Mouse (Mus musculus) gastrocnemius, postnatal 25 days (tissue): ENCODE results near the gene A530032D15Rik. TPM values are rescaled to one million over a fixed set of nuclear protein-coding genes. Genes with fewer than 3 reads are reported as not detected.
"Not testable (repeated sequence)": the region's sequence is repeated elsewhere in the genome, so short reads cannot be mapped to it uniquely, and the experiment has no call there.

Experiments used
- DNase-seq: peaks from one replicate; pipeline ENCODE4 v3.0.0; 2022
- total RNA-seq, 2 experiments: library from RNA; stranded (reverse); gene quantifications; 1 replicate in 1 of 2; 2 replicates in 1 of 2; pipeline ENCODE4 v1.2.3; 2021

The A530032D15Rik gene
- total RNA-seq, 2 experiments from 2014 or later = not detected

DNA sequence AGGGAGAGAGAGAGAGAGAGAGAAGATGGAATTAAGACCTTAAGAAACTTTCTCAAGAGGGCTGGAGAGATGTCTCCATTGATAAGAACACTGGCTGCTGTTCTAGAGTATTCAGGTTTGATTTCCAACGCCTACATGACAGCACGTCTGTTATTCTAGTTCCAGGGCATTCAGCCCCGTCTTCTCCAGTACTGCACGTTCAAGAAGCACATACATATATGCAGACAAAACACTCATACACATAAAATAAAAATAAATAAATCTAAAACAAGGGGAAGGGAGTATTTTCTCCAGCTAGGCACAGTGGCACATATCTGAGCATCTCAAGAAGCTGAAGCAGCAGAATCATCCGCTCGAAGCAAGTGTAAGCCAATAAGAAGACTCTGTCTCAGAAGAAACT lies 73.9 kb downstream of the A530032D15Rik start:
- not testable (repeated sequence) for DNase-seq

DNA sequence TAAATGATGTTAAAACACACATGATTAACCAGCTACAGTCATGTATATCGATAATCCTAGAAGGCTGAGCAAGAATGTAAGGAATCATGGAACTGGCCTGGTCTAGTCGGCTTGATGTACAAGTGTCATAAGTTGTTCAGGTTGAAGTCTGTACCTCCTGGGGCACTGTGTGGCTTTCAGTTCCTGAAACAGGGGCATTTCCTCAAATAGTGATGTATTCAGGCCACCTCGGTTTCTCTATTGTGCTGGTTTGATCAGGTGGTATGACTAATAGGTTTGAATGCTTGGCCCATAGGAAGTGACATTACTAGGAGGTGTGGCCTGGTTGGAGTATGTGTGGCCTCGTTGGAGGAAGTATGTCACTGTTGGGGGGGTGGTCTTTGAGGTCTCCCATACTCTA lies 75.3 kb downstream of the A530032D15Rik start:
- DNase-seq = not testable (repeated sequence)

DNA sequence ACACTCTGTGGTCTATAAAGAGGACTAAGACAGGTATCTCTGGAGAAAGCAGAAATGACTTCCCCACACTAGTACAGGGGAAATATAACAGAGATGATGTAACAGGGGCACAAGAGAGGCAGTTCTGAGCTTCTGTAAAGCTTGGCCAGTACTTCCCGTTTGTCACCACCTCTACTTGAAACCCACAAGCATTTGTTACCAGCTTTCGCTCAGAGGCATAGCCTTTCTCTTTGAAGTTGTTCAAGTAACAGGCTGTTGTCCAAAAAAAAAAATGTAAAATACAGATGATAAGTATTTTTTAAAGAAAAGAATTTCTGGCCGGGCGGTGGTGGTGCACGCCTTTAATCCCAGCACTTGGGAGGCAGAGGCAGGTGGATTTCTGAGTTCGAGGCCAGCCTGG lies 76.0 kb downstream of the A530032D15Rik start:
- not testable (repeated sequence) for DNase-seq

Other genes starting within 250 kb of the A530032D15Rik start
- gene Slc16a14, start 174.7 kb downstream of the A530032D15Rik start, total RNA-seq = under 1 TPM in 1 of 2 experiments, not detected in 1; 0.16 TPM
- not detected for gene Gm10553, start 9.7 kb downstream of the A530032D15Rik start, total RNA-seq
- not detected for gene C130026I21Rik, start 160.7 kb upstream of the A530032D15Rik start, total RNA-seq